In genomic region chr6:72584154-72584553, GRCm38 (mm10) we compare ENCODE assay signal across 17 mouse cellular contexts. TPM values are rescaled to one million over a fixed set of nuclear protein-coding genes. Genes with fewer than 3 reads are reported as not detected.
DNase-seq lines count a peak whose midpoint lies in the region; ATAC-seq lines count a peak whose summit lies in the region.
"Had no signal": no experiment of that assay in that cellular context is flagged by ENCODE, and none has a peak within 500 bp of the region (broad histone marks: within the 10 kb centered on the region; RNA-seq: fewer than 3 reads in every experiment).

No protein-coding gene starts in this region.

- no peak overlapping the region for H3K9ac ChIP-seq in liver, embryonic 15.5 days
- no peak overlapping the region for H3K9ac ChIP-seq in liver, embryonic 11.5 days (ENCODE audit: low read depth, low read length)
- H3K9ac ChIP-seq: hindbrain, embryonic 12.5 days; limb, embryonic 15.5 days; midbrain, embryonic 12.5 days had no signal

- H3K4me2 ChIP-seq in liver, embryonic 15.5 days: no peak overlapping the region
- H3K4me2 ChIP-seq in liver, embryonic 11.5 days: no peak overlapping the region
- H3K4me2 ChIP-seq: heart, embryonic 11.5 days; hindbrain, embryonic 12.5 days; limb, embryonic 15.5 days; midbrain, embryonic 12.5 days had no signal

- H3K36me3 ChIP-seq in liver, embryonic 15.5 days (replicated peaks): 0 out of 2 replicates have a peak, but pooled peaks cover 4% of the 10 kb centered on the region
- 0 out of 2 replicates have a peak, but pooled peaks cover 2% of the 10 kb centered on the region for H3K36me3 ChIP-seq in liver, embryonic 11.5 days (ENCODE audit: control insufficient read depth, insufficient read depth, low read length)

- no peaks in the 10 kb centered on the region for H3K9me3 ChIP-seq in liver, embryonic 15.5 days (replicated peaks)
- H3K9me3 ChIP-seq in liver, embryonic 11.5 days (ENCODE audit: control insufficient read depth, low read length): no peaks in the 10 kb centered on the region
- H3K9me3 ChIP-seq: hindbrain, embryonic 12.5 days; limb, embryonic 15.5 days; midbrain, embryonic 12.5 days had no signal

- peak; percentile 53 to 78 for DNase-seq in adrenal gland, adult (ENCODE audit: inconsistent age in 2 of 2, low spot score in 1 of 2)
- DNase-seq in adrenal gland, postnatal 25 days: no peak
- DNase-seq in kidney, adult 18-20 months: peak; percentile 32
- DNase-seq in kidney, postnatal 4 days: no peak
- no peak for DNase-seq in liver, embryonic 11.5 days (ENCODE audit: low spot score)
- peak; percentile 83 for DNase-seq in yolk sac, embryonic 10.5 days (ENCODE audit: low spot score)
- no peak for DNase-seq in spleen, postnatal 10 days (ENCODE audit: low spot score in 2 of 2)
- DNase-seq: cerebellum, postnatal 25 days; heart, postnatal 14 days; spleen, adult 18-20 months had no signal

- H3K27me3 ChIP-seq in liver, embryonic 15.5 days: no peaks in the 10 kb centered on the region
- no peaks in the 10 kb centered on the region for H3K27me3 ChIP-seq in liver, embryonic 11.5 days (replicated peaks; ENCODE audit: control insufficient read depth, insufficient read depth, low read length)
- H3K27me3 ChIP-seq: hindbrain, embryonic 12.5 days; limb, embryonic 15.5 days; midbrain, embryonic 12.5 days had no signal

- no peaks in the 10 kb centered on the region for H3K4me1 ChIP-seq in liver, embryonic 15.5 days (replicated peaks)
- no peaks in the 10 kb centered on the region for H3K4me1 ChIP-seq in liver, embryonic 11.5 days (replicated peaks; ENCODE audit: control insufficient read depth, insufficient read depth, low read length)
- H3K4me1 ChIP-seq: hindbrain, embryonic 12.5 days; limb, embryonic 15.5 days; midbrain, embryonic 12.5 days had no signal

- H3K27ac ChIP-seq in liver, embryonic 15.5 days (replicated peaks): peak overlapping the region; percentile 31; the same call in 1 of the 2 replicates
- no peak overlapping the region for H3K27ac ChIP-seq in liver, embryonic 11.5 days (ENCODE audit: low read depth, low read length)
- H3K27ac ChIP-seq: hindbrain, embryonic 12.5 days; limb, embryonic 15.5 days; midbrain, embryonic 12.5 days had no signal

- peak; percentile 47 for ATAC-seq in liver, embryonic 15.5 days (ENCODE audit: insufficient read depth)
- no peak for ATAC-seq in liver, embryonic 11.5 days (replicated peaks; ENCODE audit: low FRiP score)
- ATAC-seq: inflammation-experienced regulatory T-cells, adult 6 months; lung, postnatal 0 days had no signal

- no peak overlapping the region for H3K4me3 ChIP-seq in liver, embryonic 15.5 days (replicated peaks)
- no peak overlapping the region for H3K4me3 ChIP-seq in liver, embryonic 11.5 days (ENCODE audit: low read depth, low read length)
- H3K4me3 ChIP-seq: hindbrain, embryonic 12.5 days; limb, embryonic 15.5 days; midbrain, embryonic 12.5 days had no signal

- WGBS in liver, embryonic 15.5 days (ENCODE audit: insufficient replicate concordance): 74% methylated on average over 11 of the region's 11 CpGs
- 80% methylated on average over 11 of the region's 11 CpGs for WGBS in liver, embryonic 11.5 days

RNA-seq across cellular contexts. Expression of gene Elmod3, which starts 14.1 kb away (rescaled TPM):
- 23.3 and 24.4 TPM in 2 replicates for total RNA-seq in adrenal gland, postnatal 25 days (2021)
- 4.2 TPM in 2 replicates for polyA plus RNA-seq in liver, embryonic 15.5 days (2015; fragmentation: Nextera tagmentation; extraction: Ambion mirVana)
- 12.3 and 13.4 TPM in 2 replicates for polyA plus RNA-seq in liver, embryonic 11.5 days (2014; fragmentation: Nextera tagmentation; extraction: Ambion mirVana)

RNA-seq across cellular contexts. Expression of gene Retsat, which starts 14.1 kb away (rescaled TPM):
- total RNA-seq in adrenal gland, postnatal 25 days (2021): 309 and 334 TPM in 2 replicates
- 17.9 and 18.2 TPM in 2 replicates for polyA plus RNA-seq in liver, embryonic 15.5 days (2015; fragmentation: Nextera tagmentation; extraction: Ambion mirVana)
- 26.0 and 28.4 TPM in 2 replicates for polyA plus RNA-seq in liver, embryonic 11.5 days (2014; fragmentation: Nextera tagmentation; extraction: Ambion mirVana)

RNA-seq across cellular contexts. Expression of gene Tgoln1, which starts 32.6 kb away (rescaled TPM):
- total RNA-seq in adrenal gland, postnatal 25 days (2021): 176 and 187 TPM in 2 replicates
- polyA plus RNA-seq in liver, embryonic 15.5 days (2015; fragmentation: Nextera tagmentation; extraction: Ambion mirVana): 13.1 and 14.9 TPM in 2 replicates
- 28.4 and 30.3 TPM in 2 replicates for polyA plus RNA-seq in liver, embryonic 11.5 days (2014; fragmentation: Nextera tagmentation; extraction: Ambion mirVana)

RNA-seq across cellular contexts. Expression of gene Capg, which starts 40.0 kb away (rescaled TPM):
- 30.3 and 48.1 TPM in 2 replicates for total RNA-seq in adrenal gland, postnatal 25 days (2021)
- polyA plus RNA-seq in liver, embryonic 15.5 days (2015; fragmentation: Nextera tagmentation; extraction: Ambion mirVana): 20.4 and 23.8 TPM in 2 replicates
- 30.2 and 31.9 TPM in 2 replicates for polyA plus RNA-seq in liver, embryonic 11.5 days (2014; fragmentation: Nextera tagmentation; extraction: Ambion mirVana)

Comparison
In these comparisons a context has a peak if more than half of its experiments do, and no peak if none do; other contexts are left out.
1. DNase-seq: peak in adrenal gland, adult (2 of 2), kidney, adult 18-20 months (single experiment) and yolk sac, embryonic 10.5 days (single experiment); none in adrenal gland, postnatal 25 days (single experiment), kidney, postnatal 4 days (0 of 2), liver, embryonic 11.5 days (single experiment) and spleen, postnatal 10 days (0 of 2).